11 mouse cellular contexts compared by ENCODE assay signal in the genomic region with DNA sequence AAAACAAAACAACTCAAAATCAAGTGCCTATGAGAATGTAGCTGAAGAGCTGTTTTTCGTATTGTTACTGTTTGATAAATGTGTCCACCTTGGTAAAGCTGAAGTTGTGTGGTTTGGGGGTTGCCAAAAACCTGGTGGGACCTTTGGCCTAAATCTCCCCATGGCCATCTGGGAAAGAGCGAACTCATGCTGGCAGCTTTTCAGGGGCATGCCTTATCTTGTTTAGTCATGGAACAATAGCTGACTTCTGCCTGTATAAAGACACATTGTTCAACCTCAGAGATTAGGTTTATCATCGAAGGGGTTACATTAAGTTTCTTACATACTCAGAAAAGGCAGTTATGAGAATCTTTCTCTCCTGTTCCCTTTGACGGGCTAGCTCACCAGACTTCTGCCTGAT. TPM values are rescaled to one million over a fixed set of nuclear protein-coding genes. Genes with fewer than 3 reads are reported as not detected.
A peak's percentile ranks its signal among the peaks of the same experiment; 100 is the strongest.
DNase-seq lines count a peak whose midpoint lies in the region; ATAC-seq and TF ChIP-seq lines count a peak whose summit lies in the region.
"Had no signal": no experiment of that assay in that cellular context is flagged by ENCODE, and none has a peak within 500 bp of the region (broad histone marks: within the 10 kb centered on the region; RNA-seq: fewer than 3 reads in every experiment).

No protein-coding gene starts in this region.

- H3K9ac ChIP-seq in hindbrain, postnatal 0 days (replicated peaks; ENCODE audit: low read length), result no peak overlapping the region
- H3K9ac ChIP-seq: embryonic facial prominence, embryonic 12.5 days; kidney, embryonic 15.5 days; liver, embryonic 15.5 days had no signal

- no peaks in the 10 kb centered on the region for H3K36me3 ChIP-seq in hindbrain, postnatal 0 days (ENCODE audit: insufficient read depth, low read length)
- H3K36me3 ChIP-seq: liver, embryonic 15.5 days had no signal

- no peak overlapping the region for H3K4me3 ChIP-seq in hindbrain, postnatal 0 days (ENCODE audit: low read length)
- H3K4me3 ChIP-seq: embryonic facial prominence, embryonic 12.5 days; kidney, embryonic 15.5 days; liver, embryonic 15.5 days had no signal

- no peak overlapping the region for H3K27ac ChIP-seq in hindbrain, postnatal 0 days
- H3K27ac ChIP-seq: embryonic facial prominence, embryonic 12.5 days; kidney, embryonic 15.5 days; liver, embryonic 15.5 days had no signal

- ATAC-seq in frontal cortex, adult (ENCODE audit: low TSS enrichment), result no peak
- ATAC-seq in hindbrain, postnatal 0 days, result no peak

- peak; percentile 24 for DNase-seq in adrenal gland, adult 8-10 months
- no peak for DNase-seq in adrenal gland, postnatal 4 days (ENCODE audit: low spot score in 2 of 2)
- DNase-seq in urinary bladder, postnatal 14 days (ENCODE audit: low spot score), result peak; percentile 43
- DNase-seq in urinary bladder, postnatal 4 days (ENCODE audit: low spot score in 2 of 2), result no peak
- peak; percentile 42 to 54 for DNase-seq in heart, postnatal 10 days
- DNase-seq in yolk sac, embryonic 10.5 days (ENCODE audit: low spot score), result no peak
- DNase-seq in hindbrain, postnatal 0 days (ENCODE audit: low spot score), result no peak

- H3K4me2 ChIP-seq in hindbrain, postnatal 0 days (ENCODE audit: low read depth, low read length), result no peak overlapping the region
- H3K4me2 ChIP-seq: embryonic facial prominence, embryonic 12.5 days; kidney, embryonic 15.5 days; liver, embryonic 15.5 days had no signal

- no peaks in the 10 kb centered on the region for H3K9me3 ChIP-seq in hindbrain, postnatal 0 days (ENCODE audit: low read length)
- H3K9me3 ChIP-seq: embryonic facial prominence, embryonic 12.5 days; kidney, embryonic 15.5 days; liver, embryonic 15.5 days had no signal

- TF ChIP-seq CTCF in hindbrain, postnatal 0 days (IDR thresholded peaks at IDR 0.05; ENCODE audit: low read depth), result no peak

- H3K4me1 ChIP-seq in hindbrain, postnatal 0 days (ENCODE audit: insufficient read depth, low read length), result no peaks in the 10 kb centered on the region
- H3K4me1 ChIP-seq: kidney, embryonic 15.5 days had no signal

- 43% methylated on average over 4 of the region's 4 CpGs for WGBS in hindbrain, postnatal 0 days

- intact Hi-C loops in heart, postnatal 10 days (cut with DNase I), result no loop called here

- H3K27me3 ChIP-seq in hindbrain, postnatal 0 days (ENCODE audit: insufficient read depth, low read length), result no peaks in the 10 kb centered on the region
- H3K27me3 ChIP-seq: embryonic facial prominence, embryonic 12.5 days; kidney, embryonic 15.5 days; liver, embryonic 15.5 days had no signal

RNA-seq across cellular contexts. Expression of a gene that starts 38.2 kb away (rescaled TPM):
- 100 to 1,000 TPM; 110 to 127 (median 120) TPM for total RNA-seq in adrenal gland, adult 8-10 months (2022)
- total RNA-seq in adrenal gland, postnatal 4 days (2021), result 100 to 1,000 TPM in 1 of 2 experiments, 10 to 100 TPM in 1; 99.7 to 101 TPM
- 10 to 100 TPM; 69.6 to 70.0 TPM for total RNA-seq in heart, postnatal 10 days (2021)
- 82.0 and 94.3 TPM in 2 replicates for total RNA-seq in hindbrain, postnatal 0 days (2014; rRNA removed)
- 87.0 and 87.7 TPM in 2 replicates for polyA plus RNA-seq in hindbrain, postnatal 0 days (2015; fragmentation: Nextera tagmentation; extraction: Ambion mirVana)

Comparison
In these comparisons a context has a peak if more than half of its experiments do, and no peak if none do; other contexts are left out.
1. DNase-seq: peak in adrenal gland, adult 8-10 months (single experiment), urinary bladder, postnatal 14 days (single experiment) and heart, postnatal 10 days (2 of 2); none in adrenal gland, postnatal 4 days (0 of 2), urinary bladder, postnatal 4 days (0 of 2), yolk sac, embryonic 10.5 days (single experiment) and hindbrain, postnatal 0 days (single experiment).